Mouse (Mus musculus): ENCODE data around the gene Pros1.
A peak's percentile ranks its signal among the peaks of the same experiment; 100 is the strongest.

Gene Pros1

GRCm38 (mm10) chr16:62854191-62855068 lies at the start of gene Pros1:
Gene Pros1, plus strand, starts transcription at chr16:62854307.
- DNase-seq (ENCODE audit: low read depth): no peak

GRCm38 (mm10) chr16:62804621-62805020 lies 49.5 kb upstream of the Pros1 start:
- no peak for DNase-seq (ENCODE audit: low read depth)

GRCm38 (mm10) chr16:62807249-62807979 lies 46.7 kb upstream of the Pros1 start:
- DNase-seq (ENCODE audit: low read depth): no peak

GRCm38 (mm10) chr16:62810855-62811254 lies 43.3 kb upstream of the Pros1 start:
- DNase-seq (ENCODE audit: low read depth): no peak

- no peak for DNase-seq (ENCODE audit: low read depth)
Observed at GRCm38 (mm10) chr16:62813790-62814189, 40.3 kb upstream of the Pros1 start.

GRCm38 (mm10) chr16:62814491-62814890 lies 39.6 kb upstream of the Pros1 start, which contains the start of gene Stx19:
Gene Stx19, plus strand, starts transcription at chr16:62814676.
- no peak for DNase-seq (ENCODE audit: low read depth)

- no peak for DNase-seq (ENCODE audit: low read depth)
Observed at GRCm38 (mm10) chr16:62822472-62822871, 31.6 kb upstream of the Pros1 start.

- peak; percentile 29 for DNase-seq (ENCODE audit: low read depth)
Observed at GRCm38 (mm10) chr16:62826156-62827001, 27.7 kb upstream of the Pros1 start.

- DNase-seq (ENCODE audit: low read depth): no peak
Observed at GRCm38 (mm10) chr16:62832027-62832426, 22.1 kb upstream of the Pros1 start.

- peak; percentile 37 for DNase-seq (ENCODE audit: low read depth)
Observed at GRCm38 (mm10) chr16:62832481-62832880, 21.6 kb upstream of the Pros1 start.

- no peak for DNase-seq (ENCODE audit: low read depth)
Observed at GRCm38 (mm10) chr16:62834016-62834735, 19.9 kb upstream of the Pros1 start.

- no peak for DNase-seq (ENCODE audit: low read depth)
Observed at GRCm38 (mm10) chr16:62845341-62845740, 8.8 kb upstream of the Pros1 start.

GRCm38 (mm10) chr16:62846498-62847312 lies 7.4 kb upstream of the Pros1 start, which contains the start of gene Arl13b:
Gene Arl13b, minus strand, starts transcription at chr16:62847040.
- peak; percentile 95 for DNase-seq (ENCODE audit: low read depth)

- DNase-seq (ENCODE audit: low read depth): no peak
Observed at GRCm38 (mm10) chr16:62852464-62853252, 1.4 kb upstream of the Pros1 start.

GRCm38 (mm10) chr16:62853611-62854126 lies 438 bp upstream of the Pros1 start:
- no peak for DNase-seq (ENCODE audit: low read depth)

GRCm38 (mm10) chr16:62855385-62855784 lies 1.3 kb downstream of the Pros1 start:
- no peak for DNase-seq (ENCODE audit: low read depth)

- no peak for DNase-seq (ENCODE audit: low read depth)
Observed at GRCm38 (mm10) chr16:62856273-62856672, 2.2 kb downstream of the Pros1 start.

- DNase-seq (ENCODE audit: low read depth): no peak
Observed at GRCm38 (mm10) chr16:62857498-62857897, 3.4 kb downstream of the Pros1 start.

- DNase-seq (ENCODE audit: low read depth): no peak
Observed at GRCm38 (mm10) chr16:62858018-62858417, 3.9 kb downstream of the Pros1 start.
